Mouse (Mus musculus) bone marrow, adult 2 months (tissue): ENCODE data around the gene Epha6.

Source experiments
- CTCF ChIP-seq: fragments of 200-500 bp; IDR thresholded peaks from 2 replicates; pipeline ENCODE4 v1.5.1; 2011; ENCODE audit warnings: low read length, control low read depth; ENCODE audit not compliant: control insufficient read depth, insufficient read depth
- POLR2A ChIP-seq: fragments of 200-500 bp; IDR thresholded peaks from 2 replicates; pipeline ENCODE4 v1.6.1; 2011; ENCODE audit warnings: low read depth, mild to moderate bottlenecking, control low read depth, low read length, borderline replicate concordance; ENCODE audit not compliant: control insufficient read depth

DNA sequence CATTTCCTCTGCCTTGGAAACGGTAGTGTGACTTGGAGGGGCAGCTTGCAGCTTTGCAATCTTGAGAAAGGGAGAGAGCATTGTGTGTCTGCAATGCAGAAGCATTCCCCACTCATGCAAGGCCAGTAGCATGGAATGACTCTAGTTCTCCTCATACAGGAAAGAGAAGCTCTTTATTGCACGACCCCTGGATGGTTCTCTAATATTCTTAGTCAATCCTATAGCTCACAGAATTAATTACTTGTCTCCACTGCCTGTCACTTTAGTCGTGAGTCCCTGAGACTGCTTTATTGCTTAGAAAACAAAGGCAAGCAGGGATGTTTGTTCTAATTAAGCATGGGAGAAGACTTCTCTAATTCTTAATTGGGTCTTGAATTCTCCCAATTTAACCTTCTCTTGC is 429.8 kb downstream of the Epha6 start:
- TF ChIP-seq CTCF (no peak), POLR2A (no peak)
